Mouse (Mus musculus) bone marrow macrophage, adult 2 months (primary cell): ENCODE measurements around the gene Gm28308.

Experiments
- CTCF ChIP-seq: IDR thresholded peaks from 2 replicates; pipeline ENCODE4 v1.5.1; 2012; ENCODE audit warnings: low read depth, mild to moderate bottlenecking, low read length, moderate library complexity
- POLR2A ChIP-seq: IDR thresholded peaks from 2 replicates; pipeline ENCODE4 v1.6.1; 2012; ENCODE audit warnings: mild to moderate bottlenecking, low read depth, low read length, borderline replicate concordance

DNA sequence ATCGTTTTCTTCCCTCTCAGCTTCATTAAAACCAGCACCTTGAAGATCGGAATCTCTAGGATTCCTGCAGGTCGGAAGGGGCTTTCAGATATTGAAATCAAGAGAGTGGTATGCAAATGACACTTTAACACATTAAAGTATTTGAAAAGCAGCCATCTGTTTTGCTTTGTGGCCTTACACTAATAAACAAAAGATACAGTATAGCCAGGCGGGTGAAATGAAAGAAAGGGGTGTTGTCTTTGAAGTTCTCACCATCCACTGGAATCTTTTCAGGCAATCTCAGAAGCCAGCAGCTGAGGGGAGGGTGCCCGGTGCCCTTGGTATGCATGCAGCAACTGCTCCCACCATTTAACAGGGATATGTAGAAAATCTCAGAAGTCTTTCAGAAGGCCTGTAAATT lies 59.1 kb downstream of the Gm28308 start:
- TF ChIP-seq CTCF (no peak), POLR2A (no peak)
